Mouse (Mus musculus) cerebellum, adult 9-10 months (tissue): ENCODE measurements around the gene Gm1113.
A peak's percentile ranks its signal among the peaks of the same experiment; 100 is the strongest.

Source experiments
- DNase-seq: peaks from one replicate; pipeline ENCODE4 v3.0.0; 2022

Gm1113 gene

DNA sequence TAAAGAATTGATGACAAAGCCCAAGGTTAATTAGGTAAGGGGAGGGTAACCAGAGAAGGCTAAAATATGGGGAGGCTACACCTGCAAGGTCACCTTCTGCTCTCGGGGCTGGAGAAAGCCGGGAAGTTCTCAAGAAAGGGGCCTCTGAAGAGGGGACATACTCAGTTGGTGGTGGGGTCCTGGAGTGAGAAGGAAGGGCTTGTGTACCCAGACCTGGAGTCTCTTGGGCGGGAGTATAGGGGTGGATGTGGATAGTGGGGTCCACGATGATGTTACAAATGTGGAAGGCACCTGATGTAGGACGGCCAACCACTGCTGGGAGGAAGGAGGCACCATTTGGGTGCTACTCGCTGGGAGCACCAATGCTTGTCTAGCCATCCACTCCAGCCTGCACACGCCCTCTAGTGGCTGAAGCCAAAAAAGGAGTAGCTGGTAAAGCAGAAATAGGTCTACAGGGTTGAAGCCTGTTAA is 5.9 kb upstream of the Gm1113 start:
- DNase-seq, result peak; percentile 87

DNA sequence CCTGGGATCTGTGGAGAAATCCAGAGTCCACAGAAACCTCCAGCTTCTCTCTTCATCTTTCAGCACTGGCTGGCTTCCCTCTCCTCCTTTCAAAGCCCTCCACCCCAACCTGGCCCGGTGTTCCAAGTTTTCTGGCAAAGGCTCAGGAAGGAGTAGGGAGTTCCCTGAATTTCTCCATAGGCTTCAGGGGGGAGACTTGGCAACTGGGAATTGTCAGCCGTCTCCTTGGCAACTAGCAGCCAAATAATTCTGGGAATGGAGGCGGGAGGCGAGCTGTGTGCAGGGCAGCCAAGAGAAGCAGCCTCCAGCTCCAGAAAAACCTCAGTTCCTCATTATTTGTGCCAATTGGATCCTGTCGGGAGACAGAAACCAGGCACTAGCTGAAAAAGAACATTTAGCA is 5.5 kb upstream of the Gm1113 start:
- DNase-seq, result peak; percentile 67

DNA sequence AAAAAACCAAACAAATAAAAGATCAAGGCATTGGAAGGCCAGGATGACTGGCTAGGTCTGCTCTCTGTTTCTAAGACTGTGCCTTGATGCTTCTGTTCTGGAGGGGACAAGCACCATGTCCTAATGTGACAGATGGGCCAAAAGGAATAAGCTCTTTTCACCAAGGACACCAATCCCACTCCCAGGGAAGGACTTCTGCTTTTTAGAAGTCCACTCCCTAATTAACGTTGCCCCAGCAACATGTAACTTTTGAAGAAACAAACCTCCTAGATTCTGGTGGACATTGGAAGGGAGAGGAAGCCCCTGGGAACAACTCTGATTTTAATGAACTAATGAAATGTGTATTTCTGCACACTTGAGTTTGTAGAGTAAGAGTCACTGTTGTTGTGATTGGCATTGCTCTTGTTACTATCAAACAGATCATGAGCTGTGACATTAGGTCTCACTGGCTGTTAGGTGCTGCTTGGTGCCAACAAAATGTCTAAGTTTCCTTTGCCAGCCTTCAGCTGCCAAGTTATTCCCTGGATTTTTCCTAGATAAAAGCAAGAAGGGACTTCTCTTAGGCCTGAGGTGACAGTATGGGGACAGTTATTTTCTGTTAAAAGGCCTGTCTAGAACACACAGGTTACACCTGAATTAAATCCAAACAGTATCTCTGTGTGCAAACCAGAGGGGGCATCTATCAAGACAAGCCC is 4.9 kb upstream of the Gm1113 start:
- peak; percentile 26 for DNase-seq

DNA sequence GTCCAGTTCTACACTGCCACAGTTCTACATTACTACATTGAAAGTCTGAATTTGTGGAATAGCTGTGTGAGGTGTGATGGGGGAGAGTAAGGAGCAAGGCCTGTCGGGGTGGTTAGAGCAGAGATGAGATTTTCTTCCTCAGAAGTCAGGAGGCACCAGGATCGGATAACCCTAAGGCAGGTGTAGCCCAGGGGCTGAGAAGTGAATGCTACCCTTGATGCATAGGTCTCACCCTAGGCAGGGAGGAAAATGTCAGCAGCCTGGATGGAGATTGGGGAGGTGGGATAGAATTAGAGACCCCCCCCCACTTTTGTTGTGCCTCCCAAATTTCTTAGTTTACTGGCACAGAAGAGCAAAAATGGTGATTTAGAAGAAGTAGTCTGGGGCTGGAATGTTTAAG is 4.2 kb upstream of the Gm1113 start:
- DNase-seq, result no peak

DNA sequence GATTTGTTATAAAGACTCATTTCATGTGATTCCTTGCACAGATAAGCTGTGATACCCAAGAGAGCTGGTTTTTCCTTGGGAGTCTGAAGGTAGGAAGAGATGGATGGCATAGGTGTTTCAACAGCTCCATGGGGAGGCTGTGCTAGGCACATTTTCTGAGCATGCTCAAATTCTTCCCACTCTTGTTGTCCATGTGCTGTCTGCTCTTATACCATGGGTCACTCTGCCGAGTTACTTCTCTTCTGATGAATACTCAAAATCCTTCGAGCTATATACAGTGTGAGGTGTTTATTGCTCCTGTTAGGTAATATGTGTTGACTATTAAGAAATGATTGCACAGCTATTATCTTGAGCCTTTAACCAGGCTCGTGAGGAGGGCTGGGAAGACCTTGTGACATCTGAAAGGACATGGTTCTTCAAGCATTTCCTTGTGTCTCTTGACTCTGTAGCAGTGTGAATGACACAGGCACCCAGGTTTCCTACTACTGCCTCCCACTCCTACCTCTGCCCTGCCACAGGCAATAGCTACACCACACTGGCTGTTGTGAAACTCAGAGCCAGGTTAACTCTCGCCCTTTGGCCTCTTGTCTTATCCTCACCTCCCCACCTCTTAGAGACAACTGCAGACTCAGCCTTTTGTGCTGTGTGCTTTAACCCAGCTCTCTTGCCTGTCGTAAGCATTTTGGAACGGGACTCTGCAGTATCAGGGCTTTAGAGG is 2.7 kb upstream of the Gm1113 start:
- DNase-seq, result no peak

DNA sequence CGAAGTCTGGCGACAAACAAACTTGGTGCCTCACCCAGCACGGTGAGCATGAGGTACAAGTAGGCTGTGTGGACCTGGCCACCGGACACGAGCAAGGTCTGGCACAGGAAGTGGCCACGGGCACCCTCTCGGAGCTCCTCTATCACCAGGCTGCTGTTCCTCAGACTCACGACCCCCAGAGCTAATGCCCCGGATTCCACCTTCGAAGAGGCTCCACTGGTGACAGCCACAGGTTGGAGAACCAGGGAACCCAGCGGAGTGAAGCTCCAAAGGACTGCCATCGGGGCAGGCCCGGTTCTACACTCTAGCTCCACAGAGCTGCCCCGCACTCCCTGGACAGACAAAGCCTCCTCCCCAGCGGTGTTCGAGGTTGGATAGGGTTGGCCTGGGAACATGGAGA is 1.4 kb downstream of the Gm1113 start:
- DNase-seq, result no peak

DNA sequence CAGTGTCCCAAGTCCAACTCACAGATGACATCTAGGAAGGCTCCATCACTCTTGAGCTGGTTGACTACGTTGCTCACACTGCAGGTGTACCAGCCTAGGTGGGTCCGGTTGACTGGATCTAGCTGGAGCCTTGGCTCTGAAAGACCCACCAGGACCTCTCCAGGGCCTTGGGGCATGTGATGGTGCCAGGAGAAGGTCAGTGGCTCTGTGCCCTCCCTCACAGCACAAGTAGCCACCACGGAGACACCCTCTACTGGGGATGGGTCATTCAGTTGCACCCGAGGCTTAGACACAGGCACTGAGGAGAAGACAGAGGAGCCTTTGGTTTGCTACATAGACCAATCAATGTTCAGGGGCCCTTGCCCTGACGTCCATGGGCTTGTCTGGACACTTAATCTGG is 1.9 kb downstream of the Gm1113 start:
- no peak for DNase-seq

DNA sequence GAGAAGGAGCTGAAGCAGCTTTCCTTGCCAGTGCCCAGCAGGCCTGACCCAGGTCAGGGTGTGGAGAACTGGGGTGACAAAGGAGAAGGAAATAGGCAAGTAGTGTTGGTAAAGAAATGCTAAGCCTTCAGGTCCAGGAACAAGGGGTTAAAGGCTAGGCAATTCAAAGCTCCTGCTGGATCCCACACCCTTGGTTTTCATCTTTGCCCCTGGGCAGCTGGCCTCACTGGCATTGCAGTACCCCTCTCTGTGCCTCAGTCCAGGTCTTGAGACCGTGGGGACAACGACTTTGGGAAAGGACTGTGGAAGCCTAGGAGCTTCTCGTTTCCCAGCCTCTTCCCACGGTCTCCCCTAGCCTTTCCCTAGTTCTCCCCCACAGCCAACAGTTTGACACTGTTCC is 4.2 kb downstream of the Gm1113 start:
- DNase-seq, result no peak

DNA sequence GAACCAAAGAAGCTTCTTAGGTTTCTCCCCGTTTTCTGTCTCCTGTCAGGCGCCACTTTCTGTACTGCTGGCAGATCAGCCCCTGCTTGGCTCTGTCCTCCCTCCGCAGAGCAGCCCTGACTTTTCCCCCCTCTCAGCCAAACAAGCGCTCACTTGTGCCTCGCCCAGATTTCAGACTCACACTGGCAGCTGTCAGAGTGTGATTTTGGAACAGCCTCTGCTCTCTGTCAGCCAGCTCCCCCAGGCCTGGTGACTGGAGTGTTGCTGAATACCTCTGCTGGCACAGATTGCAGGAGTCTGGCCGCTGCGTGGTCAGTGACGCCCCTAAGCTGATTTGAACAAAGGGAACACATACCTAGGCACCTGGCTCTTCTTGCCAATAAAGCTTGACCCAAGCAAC is 9.8 kb downstream of the Gm1113 start:
- DNase-seq, result peak; percentile 34

DNA sequence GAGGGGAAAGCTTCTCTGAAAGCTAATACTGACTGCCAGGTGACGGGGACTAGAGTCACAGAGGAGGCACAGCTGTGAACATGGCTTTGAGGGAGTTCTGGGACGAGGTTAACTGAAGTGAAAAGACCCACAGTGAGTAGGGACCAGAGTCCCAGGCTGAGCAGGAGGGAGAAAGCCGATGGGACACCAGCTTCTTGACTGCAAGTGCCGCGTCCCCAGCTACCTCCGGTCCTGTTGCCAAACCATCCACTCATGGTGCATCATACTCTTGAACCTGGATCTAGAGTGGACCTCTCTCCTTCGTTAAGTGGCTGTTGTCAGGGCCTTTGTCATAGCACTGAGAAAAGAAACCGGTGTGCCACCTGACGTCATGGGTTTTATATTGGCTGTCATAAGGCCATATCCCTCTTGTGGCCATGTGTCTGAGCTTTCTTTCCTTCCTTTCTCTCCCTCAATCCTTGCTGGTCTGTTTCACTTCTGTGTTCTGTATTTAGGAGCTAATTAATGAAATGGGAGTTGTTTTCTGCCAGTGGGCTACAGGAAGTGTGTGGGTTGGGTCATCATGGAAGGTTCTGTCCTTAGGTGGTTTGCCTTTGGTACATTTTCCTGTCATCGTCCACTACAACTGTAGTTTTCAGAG is 15.6 kb downstream of the Gm1113 start:
- DNase-seq, result no peak

DNA sequence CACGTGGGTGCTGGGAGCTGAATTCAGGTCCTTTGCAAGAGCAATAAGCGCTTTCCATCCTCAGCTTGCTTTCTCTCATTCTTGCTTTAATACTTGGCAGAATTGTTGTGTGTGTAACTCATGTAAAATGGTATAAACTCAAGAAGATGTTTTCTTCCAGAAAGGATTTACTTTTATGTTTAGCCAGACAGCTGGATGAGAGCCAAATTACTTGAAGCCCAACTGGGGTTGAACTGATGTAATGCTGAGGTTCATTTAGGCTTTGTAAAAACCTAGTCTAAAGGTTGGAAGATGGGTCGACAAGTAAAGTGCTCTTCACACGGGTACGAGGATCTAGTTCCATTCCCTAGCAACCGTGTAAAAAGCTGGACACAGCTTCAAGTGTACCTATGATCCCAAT is 18.1 kb downstream of the Gm1113 start:
- no peak for DNase-seq

DNA sequence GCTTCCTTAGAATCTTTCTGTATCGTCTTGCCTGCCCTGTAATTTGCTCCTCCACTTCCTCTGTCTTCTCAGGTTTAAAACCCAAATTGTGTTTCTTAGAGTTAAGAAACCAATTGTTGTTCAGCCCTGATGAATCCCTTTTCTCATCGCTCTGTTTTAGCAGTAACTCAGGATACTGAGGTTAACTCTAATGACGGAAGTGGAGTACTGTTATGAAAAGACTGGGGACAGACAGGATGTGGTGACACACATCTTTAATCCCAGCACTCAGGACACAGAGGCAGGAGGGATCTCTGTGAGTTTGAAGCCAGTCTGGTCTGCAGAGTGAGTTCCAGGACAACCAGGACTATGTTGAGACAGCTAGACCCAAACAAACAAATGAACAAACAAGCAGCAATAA is 22.6 kb downstream of the Gm1113 start:
- no peak for DNase-seq

DNA sequence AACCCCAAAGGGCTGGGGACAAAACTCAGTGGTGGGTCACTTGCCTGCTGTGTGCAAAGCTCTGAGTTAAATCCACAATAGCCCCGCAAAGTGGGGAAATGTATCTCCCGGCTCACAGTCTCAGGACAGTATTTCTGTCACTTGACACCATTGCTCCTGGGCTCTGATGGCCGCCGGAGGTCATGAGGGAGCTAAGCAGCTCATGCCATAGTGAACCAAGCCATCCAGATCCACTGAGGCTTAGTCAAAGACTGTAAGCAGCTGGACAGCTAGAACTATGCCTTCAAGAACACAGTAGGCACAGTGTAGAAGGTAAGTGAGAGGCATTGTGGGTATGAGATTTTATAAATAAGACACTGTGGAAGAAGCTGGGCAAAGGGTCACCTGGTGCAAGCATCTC is 23.1 kb downstream of the Gm1113 start:
- DNase-seq, result no peak

DNA sequence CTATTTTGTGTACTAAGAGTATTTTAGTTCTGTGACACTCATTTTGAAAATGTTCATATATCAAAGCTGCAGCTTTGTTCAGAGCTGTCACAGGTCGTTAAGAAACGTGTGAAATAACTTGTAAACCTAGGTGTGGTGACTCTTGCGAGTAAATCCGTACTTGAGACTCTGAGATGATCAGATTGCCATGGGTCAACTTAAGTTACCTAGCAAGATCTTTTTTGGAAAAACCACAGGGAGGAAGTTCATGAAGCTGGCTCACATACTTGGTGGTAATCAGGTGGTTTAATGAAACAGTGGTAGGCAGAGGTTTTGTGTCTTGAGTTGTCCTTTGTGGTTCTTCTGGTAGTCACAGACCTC is 24.4 kb downstream of the Gm1113 start:
- no peak for DNase-seq

DNA sequence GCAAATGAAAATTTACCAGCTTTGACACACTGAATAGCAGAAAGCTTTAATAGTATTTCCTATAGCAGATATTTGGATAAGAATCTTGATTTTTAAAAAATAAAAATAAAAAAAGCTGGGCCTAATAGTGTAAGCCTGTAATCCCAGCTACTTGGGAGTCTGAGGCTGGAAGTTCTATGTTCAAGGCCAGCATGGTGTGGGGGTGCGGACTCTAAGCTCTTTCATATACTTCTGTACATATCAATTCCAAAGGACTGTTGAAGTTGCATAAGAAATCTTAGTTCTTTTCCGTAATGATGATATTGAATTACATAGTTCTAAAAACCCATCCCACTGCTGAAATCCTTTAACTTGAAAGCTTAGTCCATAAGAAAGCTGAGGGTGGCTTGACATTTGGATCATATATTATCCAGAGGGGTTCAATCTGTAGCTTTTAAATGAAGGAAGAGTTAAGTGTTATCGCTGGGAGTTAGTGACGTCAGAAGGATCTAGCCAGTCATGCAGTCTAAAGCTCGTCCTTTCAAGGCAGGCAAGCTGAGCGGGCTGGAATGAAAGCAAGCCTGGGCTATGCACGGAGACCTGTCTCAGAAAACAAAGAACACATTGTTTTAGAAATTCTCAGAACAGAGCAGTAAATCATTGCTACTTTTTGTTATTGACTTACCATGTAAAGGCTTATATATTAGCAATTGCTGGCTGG is 24.9 kb downstream of the Gm1113 start:
- DNase-seq, result no peak

DNA sequence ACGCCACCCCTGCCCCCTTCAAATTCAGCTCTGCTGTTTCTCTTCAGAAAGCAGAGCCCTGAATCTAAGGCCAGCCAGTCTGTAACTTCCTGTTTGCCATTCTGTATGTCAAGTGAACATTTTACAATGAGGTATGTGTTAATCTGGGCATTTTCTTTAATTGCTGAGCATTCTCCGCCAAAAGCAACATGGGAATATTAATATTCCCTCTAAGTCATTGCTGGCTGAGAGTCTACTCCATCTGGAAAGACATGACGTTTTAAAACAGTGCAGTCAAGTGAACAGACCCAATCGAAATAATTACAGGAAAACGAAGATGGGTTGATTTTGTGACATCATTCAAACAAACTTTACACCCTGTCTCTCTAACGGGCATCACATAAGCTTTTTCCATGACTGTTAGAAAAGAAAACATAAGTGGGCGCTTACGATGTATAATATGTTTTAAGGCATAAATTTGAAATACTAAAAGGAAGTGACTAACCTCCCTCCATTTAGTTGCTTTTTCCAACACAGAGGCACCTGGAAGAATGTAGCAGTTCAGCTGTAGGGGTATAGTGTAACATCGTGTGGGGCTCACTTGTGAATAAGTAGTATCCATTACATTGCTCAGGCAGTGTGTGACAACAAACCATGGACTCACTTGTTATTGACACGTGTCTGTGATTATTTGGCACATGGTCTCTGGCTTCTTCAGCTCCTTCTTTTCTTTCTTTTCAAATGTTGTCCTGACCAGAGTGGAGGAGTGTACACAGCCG is 26.8 kb downstream of the Gm1113 start:
- no peak for DNase-seq

DNA sequence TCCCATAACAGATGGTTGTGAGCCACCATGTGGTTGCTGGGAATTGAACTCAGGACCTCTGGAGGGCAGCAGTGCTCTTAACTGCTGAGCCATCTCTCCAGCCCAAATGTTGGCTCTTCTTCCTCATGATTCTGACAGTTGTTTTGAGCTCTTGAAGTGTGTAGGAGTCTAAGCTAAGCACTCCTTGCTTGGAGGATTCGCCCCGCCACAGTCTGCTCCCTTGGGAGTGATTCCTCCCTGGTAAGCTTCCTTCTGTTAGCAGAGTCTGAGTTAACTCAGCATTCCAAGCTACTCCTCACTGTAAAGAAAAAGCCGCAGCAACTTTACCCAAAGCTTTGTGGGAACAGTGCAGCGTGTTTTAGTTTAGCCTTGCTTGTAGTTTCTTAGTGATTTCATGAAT is 29.6 kb downstream of the Gm1113 start:
- DNase-seq, result no peak

DNA sequence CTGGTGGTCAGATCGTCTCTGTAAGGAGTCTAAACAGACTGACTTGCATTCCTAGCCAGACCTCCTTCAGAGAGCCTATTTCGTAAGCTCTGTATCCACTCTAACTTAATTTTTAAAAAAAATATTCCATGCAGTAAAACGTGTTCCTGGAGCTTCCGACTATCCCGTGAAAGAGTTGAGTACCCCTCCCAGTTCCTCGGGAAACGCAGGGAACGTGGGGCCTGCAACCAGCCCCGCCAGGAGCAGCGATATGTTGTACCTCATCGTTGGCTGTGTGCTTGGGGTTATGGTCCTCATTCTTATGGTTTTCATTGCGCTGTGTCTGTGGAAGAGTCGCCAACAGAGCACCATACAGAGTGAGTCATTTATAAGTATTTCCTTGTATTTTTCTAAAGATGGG is 31.5 kb downstream of the Gm1113 start:
- DNase-seq, result no peak

DNA sequence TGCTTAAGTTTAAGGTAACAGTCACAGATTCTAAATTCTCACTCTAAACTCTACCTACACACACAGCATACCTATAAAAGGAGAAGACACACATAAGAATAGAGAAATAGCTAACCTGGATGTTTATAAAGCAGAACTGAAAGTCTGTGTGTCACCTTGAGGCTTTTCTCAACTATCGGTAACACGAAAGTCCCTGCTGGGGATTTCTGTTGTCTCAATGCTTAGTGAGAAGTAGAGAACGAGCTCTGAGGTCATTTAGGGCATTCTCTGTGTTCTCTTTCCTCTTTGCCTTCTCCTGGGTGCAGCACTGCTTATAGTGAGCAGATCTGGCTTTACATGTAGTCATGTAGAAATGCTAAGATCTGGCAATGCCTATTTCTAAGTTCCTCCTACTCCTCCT is 34.1 kb downstream of the Gm1113 start:
- no peak for DNase-seq

DNA sequence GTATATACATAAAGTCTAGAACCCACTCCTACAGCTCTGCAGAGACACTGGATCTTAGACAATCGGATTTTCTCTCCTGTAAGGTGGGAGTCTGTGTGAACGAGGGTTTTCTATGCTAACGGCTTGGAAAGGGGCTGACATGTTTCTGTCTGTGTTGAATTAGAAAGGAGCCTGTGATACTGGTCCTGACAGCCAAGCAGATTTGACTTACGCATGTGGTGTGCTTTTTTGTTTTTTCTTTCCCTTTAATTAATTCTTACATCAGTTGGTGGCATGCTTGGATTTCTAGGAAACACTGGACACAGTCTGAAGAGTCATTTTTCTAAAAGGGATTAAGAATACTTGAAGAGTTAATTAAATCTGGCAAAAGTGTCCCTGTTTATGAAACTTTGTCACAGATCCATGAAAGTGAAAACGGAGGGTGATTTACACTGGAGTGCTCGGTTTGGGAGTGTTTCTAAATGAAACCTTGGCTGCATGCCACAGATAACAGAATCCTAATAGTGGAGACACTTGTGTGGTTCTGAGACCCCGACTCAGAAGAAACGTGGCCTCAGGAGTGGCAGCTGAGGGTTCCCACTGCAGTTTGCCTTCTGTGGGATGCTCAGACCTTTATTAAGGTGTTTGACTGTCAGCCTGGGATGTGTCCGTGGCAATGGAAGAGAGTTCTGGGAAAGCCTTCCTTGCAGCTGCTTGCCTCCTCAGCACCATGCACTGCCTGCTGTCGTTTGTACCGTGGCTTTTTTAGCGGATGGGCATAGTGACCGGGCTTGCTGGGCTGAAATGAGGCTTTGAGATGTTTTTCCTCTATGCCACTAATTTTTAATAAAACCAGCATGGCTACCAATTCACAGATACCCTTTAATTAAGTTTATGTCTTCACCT is 35.8 kb downstream of the Gm1113 start:
- no peak for DNase-seq

DNA sequence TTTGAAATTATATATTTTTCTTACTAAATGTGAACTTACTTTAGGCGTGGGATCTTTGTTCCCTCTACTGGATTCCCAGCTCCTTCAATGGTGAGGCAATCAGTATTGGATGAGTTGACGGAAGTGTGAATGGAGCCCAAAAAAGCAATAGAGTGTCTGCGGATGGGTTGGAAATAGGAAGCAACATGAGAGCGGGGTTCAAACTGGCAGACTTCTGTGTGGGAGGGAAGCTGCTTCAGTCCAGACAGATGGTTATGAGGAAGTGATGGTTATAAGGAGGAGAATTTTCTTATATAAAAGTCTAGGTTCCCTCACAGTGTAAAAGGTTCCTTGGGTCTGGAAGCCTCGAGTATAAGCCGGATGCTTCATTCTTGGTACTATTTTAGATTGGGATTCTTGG is 38.6 kb downstream of the Gm1113 start:
- DNase-seq, result no peak

DNA sequence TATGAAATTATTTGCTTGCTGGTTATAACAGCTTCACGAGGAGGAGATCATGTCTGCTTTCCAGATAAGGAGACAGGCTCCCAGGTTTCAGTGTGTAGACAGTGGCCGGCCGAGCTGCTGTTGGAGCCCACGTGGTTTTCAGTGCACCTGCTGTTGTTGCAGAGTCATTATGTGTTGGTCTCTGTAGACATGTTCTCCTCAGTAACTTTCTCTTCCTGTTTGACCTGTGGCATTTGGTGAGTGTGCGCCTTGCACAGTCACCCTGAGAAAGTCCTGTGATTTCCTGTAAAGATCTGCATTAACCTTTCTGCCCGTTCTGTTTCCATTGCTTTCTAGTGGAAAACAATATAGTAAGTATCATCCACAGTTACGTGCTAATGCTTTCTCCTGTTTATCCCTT is 42.7 kb downstream of the Gm1113 start:
- DNase-seq, result no peak
